Mouse (Mus musculus) testis, postnatal 14 days (tissue): ENCODE results near the gene Slc3a2.

Source experiments
- DNase-seq: peaks from one replicate; pipeline ENCODE4 v3.0.0; 2021; ENCODE audit warnings: low spot score

Gene Slc3a2

GRCm38 (mm10) chr19:8710057-8710456 lies 13.1 kb downstream of the Slc3a2 start:
- no peak for DNase-seq

DNA sequence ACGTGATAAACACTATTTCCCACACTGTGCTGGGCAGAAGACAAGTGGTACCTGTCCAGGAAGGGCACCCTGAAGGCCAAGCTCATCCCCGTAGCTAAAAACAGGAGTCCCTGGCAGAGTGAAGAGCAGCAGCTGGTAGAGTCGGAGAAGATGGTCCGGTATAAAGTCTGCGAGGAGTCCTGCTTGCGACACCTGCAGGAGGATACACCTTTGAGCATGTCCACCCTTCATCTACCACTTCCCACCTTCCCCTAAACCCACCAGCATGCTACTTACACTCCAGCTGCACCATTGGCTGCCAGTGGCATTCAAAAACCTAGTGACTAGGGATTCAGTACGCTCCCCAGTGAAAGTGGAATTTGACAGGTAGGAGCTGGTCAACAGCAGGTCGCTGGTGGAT lies 14.2 kb downstream of the Slc3a2 start:
- DNase-seq, result no peak

GRCm38 (mm10) chr19:8706930-8707329 lies 16.2 kb downstream of the Slc3a2 start:
- no peak for DNase-seq

DNA sequence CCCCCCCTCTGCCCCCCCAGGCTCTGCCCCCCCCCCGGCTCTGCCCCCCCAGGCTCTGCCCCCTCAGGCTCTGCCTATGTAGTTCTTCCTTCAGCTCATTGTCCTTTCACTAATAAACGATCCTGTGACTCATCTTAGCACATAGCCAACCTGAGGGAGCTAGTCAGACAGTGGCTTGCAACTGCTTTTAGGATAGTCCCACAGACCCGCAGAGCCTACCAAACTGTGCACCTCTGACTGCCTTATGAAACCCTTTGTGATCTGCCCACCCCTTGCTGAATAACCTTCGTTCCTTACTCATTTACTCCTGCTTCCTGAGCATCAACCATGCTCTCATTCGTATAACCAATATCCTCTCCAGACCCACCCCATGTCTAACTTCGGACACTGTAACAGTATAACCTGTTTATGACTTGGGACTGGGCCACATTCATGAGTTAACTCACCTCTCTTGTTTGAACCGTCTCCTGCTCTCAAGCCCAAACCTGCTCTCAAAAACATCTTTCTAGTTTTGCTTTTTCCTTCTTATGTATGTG lies 17.0 kb downstream of the Slc3a2 start:
- DNase-seq, result no peak

DNA sequence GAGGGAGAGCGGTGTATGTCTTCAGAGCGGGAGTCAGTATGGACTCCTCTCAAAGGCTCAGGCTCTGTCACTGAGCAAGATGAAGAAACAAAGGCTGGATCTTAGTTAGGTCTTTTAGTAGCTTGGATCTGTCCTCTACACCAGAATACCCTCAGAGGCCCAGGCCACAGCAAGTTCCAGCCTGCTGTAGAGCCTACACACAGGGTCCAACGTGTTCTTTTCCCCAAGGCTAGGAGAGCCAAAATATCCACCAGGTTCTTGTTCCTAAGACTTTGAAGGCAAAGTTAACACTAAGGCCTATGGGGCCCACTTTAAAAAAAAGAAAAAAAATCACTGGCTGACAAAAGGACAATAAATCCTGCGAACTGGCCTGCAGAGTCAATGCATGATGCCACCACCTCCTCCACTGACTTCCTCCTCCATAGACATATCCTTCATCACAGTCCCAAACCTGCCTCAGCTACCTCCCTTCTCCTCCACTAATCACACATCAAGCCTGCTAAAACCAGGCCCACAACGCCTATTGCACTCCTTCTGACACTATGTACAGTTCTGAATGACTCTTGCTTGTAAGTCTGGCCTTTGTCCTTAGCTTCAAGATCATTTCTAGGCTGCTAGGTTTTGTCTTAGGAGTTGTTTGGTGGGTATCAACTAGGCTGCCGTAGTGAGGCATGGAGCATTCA lies 18.0 kb downstream of the Slc3a2 start:
- DNase-seq, result no peak

- no peak for DNase-seq
Observed at GRCm38 (mm10) chr19:8703571-8703970, 19.6 kb downstream of the Slc3a2 start.

DNA sequence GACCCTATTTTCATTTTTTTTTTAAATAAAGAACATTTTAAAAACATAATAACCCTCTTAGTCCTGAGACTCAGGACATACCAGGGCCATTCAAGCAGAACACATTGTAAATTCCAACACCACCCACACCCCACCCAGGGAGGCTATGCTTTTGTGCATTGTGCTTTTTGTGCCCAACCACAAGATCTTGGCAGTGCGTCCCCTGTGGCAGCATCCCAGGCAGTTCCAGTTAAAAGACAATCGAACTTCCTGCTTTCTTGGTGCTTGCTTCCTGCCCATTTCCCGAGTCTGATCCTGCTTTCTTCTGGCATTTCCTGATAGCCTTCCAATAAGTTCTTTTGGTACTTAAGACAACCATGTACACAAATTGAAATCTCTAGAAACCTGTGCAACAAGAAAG lies 20.7 kb downstream of the Slc3a2 start:
- DNase-seq, result no peak

DNA sequence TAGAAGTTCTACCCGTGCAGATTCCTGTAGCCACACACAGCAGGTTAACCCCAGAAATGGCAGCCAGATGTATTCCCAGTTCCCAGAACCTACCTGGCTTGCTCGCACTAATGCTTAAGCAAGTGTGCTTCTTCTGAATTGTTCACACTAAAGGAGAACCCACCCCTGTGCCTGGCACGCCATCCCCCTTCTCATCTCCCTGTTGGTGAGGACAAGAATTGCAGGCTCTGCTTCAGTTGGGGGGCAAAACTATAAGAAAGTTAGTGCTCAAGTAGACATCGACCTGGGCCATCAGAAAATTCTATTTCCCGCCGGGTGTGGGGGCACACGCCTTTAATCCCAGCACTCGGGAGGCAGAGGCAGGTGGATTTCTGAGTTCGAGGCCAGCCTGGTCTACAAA lies 23.5 kb downstream of the Slc3a2 start:
- DNase-seq, result no peak

DNA sequence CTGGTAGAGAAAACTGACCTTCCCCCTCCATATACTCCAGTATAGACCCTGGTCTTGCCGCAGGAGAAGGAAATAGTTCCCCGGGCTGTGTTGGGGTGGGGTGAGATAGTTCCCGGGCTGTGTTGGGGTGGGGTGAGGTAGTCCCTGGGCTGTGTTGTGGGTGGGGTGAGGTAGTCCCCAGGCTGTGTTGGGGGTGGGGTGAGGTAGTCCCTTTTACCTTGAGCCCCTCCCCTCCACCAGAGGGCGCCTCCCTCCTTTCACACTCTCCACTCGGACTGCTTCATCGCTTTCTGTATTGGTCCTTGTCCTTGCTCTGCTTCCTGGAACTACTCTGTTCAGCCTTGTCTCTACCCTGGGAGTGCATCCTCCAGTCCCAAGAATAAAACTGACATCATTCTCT lies 27.8 kb downstream of the Slc3a2 start:
- no peak for DNase-seq

- no peak for DNase-seq
Observed at GRCm38 (mm10) chr19:8692740-8693139, 30.4 kb downstream of the Slc3a2 start.

DNA sequence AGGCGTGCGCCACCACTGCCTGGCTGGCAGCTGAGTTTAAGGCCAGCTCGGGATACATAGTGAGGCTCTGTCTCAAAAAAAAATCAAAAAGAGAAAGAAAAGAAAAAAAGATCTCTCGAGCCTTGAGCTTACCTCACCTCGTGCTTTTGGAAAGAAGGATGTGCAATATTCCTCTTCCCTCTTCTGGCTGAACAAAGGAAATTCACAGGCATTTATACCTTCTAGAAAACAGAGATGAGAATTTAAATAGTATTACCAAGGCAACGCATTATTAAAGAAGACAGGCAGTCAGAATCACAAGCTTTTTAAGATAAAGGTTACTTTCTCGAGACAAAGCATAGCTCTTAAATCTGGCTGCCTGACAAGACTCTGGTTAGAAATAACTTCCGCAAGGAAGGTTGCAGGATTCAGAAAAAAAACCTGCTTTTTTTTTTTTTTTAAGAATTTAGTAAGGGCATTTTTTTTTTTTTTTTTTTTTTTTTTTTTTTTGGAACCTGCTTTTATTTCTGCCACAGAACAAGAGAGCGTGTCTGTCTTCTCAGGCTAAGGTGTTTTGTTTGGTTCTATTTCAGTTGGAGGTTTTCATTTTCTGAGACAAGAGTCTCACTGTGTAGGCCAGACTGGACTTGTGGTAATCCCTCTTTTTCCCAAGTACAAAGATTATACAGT lies 31.2 kb downstream of the Slc3a2 start:
- no peak for DNase-seq

DNA sequence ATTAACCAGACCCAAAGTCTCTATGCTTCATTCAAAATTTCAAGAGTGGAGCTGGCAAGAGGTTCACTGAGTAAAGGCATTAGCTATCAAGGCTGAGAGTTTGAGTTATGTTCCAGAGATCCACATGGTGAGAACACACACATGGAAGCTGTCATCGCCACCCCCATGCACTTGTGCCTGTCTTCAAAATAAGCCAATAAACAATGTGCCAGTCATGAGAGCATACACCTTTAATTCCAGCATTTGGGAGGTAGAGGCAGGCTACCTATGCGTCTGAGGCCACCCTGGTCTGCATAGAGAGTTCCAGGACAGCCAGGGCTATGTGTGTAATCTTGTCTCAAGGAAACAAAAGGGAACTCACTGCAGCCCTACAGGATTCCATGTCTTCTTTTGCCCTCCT lies 39.5 kb downstream of the Slc3a2 start:
- DNase-seq, result no peak

- DNase-seq, result peak; percentile 57
Observed at GRCm38 (mm10) chr19:8682996-8683395, 40.2 kb downstream of the Slc3a2 start.

- DNase-seq, result no peak
Observed at GRCm38 (mm10) chr19:8681633-8682362, 41.4 kb downstream of the Slc3a2 start.

GRCm38 (mm10) chr19:8679031-8679779 lies 44.0 kb downstream of the Slc3a2 start:
- DNase-seq, result no peak

DNA sequence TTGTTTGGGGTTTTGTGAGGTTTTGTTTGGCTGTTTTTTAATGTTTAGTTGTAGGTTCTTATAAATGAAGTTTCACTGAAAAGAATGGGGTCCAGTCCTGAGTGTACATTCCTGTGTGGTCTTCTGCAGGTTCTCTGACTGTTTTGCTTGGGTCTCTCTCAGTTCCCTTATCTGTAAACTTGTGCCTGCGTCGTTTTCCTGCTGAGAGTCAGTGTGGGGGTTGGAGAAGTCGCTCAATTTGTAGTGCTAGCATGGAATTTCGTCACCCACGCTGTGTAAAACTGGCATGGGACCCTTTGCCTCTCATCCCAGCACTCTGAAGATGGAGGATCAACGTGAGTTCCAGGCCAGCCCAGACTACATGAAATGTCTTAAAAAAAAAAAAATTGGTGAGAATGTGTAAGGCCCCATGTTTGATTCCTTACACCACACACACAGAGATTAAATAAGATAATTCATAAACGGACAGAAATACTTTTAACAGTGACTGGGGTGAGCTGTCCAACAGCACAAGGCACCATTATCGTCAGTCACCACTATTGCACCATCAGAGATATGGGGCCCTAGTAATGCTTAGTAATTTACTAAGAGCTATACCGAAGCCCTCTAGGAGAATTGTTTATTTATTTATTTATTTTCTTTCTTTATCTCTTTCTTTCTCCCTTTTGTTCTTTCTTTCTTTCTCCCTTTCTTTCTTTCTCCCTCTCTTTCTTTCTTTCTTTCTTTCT lies 49.7 kb downstream of the Slc3a2 start:
- DNase-seq, result no peak

DNA sequence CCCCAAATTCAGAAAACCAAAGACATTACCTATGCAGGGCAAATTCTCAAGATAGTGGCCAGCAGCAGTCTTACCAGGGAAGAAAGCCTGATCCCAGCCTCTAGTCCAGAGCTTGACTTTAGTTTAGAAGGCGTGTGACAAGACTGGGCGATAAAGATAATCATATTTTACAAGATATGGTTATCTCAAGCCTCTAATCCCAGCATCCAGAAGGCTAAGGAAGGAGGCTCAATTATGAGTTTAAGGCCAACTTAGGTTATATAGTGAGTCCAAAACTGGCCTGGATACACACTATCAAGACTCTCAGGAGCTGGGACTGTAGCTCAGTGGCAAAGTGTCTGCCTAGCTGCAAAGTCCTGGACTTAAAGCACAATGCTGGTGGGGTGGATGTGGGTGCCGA lies 50.3 kb downstream of the Slc3a2 start:
- DNase-seq, result no peak

GRCm38 (mm10) chr19:8665746-8666145 lies 57.4 kb downstream of the Slc3a2 start:
- DNase-seq, result no peak

DNA sequence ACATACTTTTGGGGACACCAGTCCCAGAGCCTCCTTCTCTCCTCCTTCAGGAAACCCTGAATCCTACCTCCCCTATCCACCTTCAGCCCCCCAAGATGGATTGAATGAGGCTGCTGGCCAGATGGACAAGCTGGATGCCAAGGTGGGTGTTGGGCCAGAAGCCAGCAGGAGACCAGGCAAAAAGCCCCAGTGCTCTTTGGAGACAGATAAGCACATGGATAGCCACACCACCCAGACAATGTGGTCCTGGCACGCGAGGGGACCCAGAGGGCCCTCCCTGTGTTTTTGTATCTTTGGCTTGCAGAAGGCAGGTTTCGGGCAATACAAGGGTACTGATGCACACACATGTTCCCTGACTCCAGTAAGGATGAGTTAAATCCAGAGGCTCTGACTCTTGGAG lies 58.3 kb downstream of the Slc3a2 start:
- DNase-seq, result no peak

GRCm38 (mm10) chr19:8663911-8664421 lies 59.2 kb downstream of the Slc3a2 start:
- no peak for DNase-seq

DNA sequence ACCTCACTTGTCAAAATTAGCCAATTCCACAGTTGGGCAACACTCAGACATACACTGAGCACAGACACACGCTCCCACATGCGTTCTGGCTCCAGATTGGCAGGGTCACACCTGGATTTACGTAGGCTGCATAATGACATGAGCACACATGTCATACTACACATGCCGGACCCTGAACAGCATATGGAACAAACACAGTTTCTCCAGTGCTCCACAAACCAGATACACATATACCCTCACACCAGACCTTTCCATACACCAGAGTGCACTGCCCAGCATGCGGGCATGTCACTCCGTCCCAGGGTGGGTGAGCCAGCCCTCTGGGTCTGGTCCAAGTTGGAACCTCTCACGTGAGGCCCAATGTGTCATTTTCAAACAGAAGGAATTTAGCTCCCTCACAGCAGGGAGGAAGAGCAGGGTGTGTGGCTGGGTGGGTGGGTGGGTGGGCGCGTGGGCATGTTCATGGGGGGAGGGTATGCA lies 59.8 kb downstream of the Slc3a2 start, which contains the start of gene Chrm1:
Gene Chrm1 (plus strand): TSS at position 430 of the 480 bp plus-strand sequence.
- DNase-seq, result no peak
